Mouse (Mus musculus): ENCODE measurements around the gene Zkscan5.
A peak's percentile ranks its signal among the peaks of the same experiment; 100 is the strongest.

DNA sequence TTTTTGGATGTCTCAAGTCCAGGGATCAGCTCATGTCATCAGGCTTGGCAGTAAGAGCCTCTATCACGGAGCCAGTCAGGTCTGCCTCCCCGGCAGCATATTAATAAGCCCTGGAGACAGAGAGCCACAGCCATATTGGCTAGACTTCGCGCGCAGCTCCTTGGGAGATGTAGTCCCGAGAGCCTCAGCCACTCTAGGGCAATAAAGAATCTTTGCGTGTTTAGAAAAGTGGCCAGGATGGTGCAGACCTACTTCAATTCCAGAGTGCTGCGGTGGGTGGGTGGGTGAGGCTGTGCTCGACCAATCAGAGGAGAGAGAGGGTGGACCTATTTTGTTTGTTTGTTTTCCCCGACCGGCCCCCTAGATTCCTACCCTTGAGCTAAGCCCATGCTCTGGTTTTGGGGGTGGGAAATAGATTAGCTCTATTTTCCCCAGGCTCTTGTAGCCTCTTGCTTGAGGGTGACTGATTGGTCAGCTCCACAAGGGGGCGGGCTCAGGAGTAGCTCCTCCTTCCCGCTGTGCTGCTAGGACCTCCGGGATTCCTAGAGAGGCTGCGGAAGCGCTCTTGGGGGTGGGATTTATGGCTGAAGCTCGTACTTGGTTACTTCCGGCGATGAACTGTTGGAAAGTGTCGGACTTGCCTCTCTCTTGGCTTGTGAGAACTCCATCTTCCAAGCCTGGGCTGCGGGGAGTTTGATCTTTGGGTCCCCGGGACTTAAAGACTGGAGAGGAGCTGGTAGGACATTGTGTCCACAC, at the start of gene Zkscan5:
- TF ChIP-seq POLR2A (IDR thresholded peaks at IDR 0.05; ENCODE audit: low read depth, low read length): peak; percentile 51
- TF ChIP-seq CTCF (IDR thresholded peaks at IDR 0.05; ENCODE audit: extremely low read depth, insufficient read depth, insufficient read length, insufficient replicate concordance): no peak

Measured in spleen, adult 2 months (tissue).